Mouse (Mus musculus) embryonic facial prominence, embryonic 14.5 days (tissue): ENCODE results near the gene Tti1. TPM values are rescaled to one million over a fixed set of nuclear protein-coding genes. Genes with fewer than 3 reads are reported as not detected.

Experiments used
- ATAC-seq: fragments of 200-750 bp; cut with Nextera tagmentation; 2 replicates; pipeline ENCODE4 v1.8.0; 2017; ENCODE audit warnings: low read depth, moderate number of reproducible peaks, moderate TSS enrichment
- DNase-seq: peaks from one replicate; pipeline ENCODE4 v3.0.0-alpha.2; 2015; ENCODE audit warnings: low spot score
- H3K27ac ChIP-seq: fragments of 300-500 bp; sonication (generic); replicated peaks from 2 replicates; pipeline ENCODE4 v1.5.1; 2014; ENCODE audit warnings: low read depth, mild to moderate bottlenecking, low read length, moderate library complexity
- H3K27me3 ChIP-seq: fragments of 300-500 bp; sonication (generic); replicated peaks from 2 replicates; pipeline ENCODE4 v1.6.1; 2014; ENCODE audit warnings: low read length; ENCODE audit not compliant: control insufficient read depth, insufficient read depth
- H3K36me3 ChIP-seq: fragments of 300-500 bp; sonication (generic); 2 replicates; pipeline ENCODE4 v1.6.1; 2014; ENCODE audit warnings: low read length, mixed read lengths; ENCODE audit not compliant: control insufficient read depth, insufficient read depth
- H3K4me1 ChIP-seq: fragments of 300-500 bp; sonication (generic); 2 replicates; pipeline ENCODE4 v1.6.1; 2014; ENCODE audit warnings: antibody characterized with exemption, low read length; ENCODE audit not compliant: control insufficient read depth, insufficient read depth
- H3K4me2 ChIP-seq: fragments of 300-500 bp; sonication (generic); 2 replicates; pipeline ENCODE4 v1.6.1; 2014; ENCODE audit warnings: low read depth, mild to moderate bottlenecking, low read length, moderate library complexity, mixed read lengths
- H3K4me3 ChIP-seq: fragments of 300-500 bp; sonication (generic); 2 replicates; pipeline ENCODE4 v1.5.1; 2014; ENCODE audit warnings: low read depth, mild to moderate bottlenecking, low read length
- H3K9ac ChIP-seq: fragments of 300-500 bp; sonication (generic); 2 replicates; pipeline ENCODE4 v1.6.1; 2014; ENCODE audit warnings: low read depth, mild to moderate bottlenecking, low read length, moderate library complexity, mixed read lengths
- H3K9me3 ChIP-seq: fragments of 300-500 bp; sonication (generic); 2 replicates; pipeline ENCODE4 v1.6.1; 2016; ENCODE audit warnings: low read length; ENCODE audit not compliant: control insufficient read depth
- WGBS: fragments of 180-500 bp; shearing (Covaris S2); extraction: QIAGEN DNeasy Blood & Tissue Kit; methylation state at CpG from one replicate; pipeline ENCODE4 v1.1.7; 2014; 5-methylcytosine and 5-hydroxymethylcytosine counted together
- polyA plus RNA-seq: library from polyadenylated mRNA; unstranded; fragments of >200 nt; fragmentation: Nextera tagmentation; extraction: Ambion mirVana; gene quantifications from 2 replicates; pipeline ENCODE4 v1.2.1, GENCODE M21; 2014

Tti1 gene
- polyA plus RNA-seq, result 17.0 and 22.0 TPM in 2 replicates

- Histone ChIP-seq H3K36me3 (0 out of 2 replicates have a peak, but pooled peaks cover 8% of the 10 kb centered on the region), H3K4me1 (peaks cover 18% of the 10 kb centered on the region), H3K9me3 (no peaks in the 10 kb centered on the region), H3K4me2 (peak within 1 kb of the TSS; percentile 81), H3K4me3 (peak within 1 kb of the TSS; percentile 95), H3K9ac (peak within 1 kb of the TSS; percentile 93), H3K27ac (peak within 1 kb of the TSS; percentile 94), H3K27me3 (no peaks in the 10 kb centered on the region)
- ATAC-seq (peak; percentile 97), DNase-seq (peak; percentile 97)
- WGBS, result 0% methylated on average over 35 of the region's 52 CpGs
Measured at GRCm38 (mm10) chr2:158028354-158028863, at the start of gene Tti1, which contains the start of gene Rprd1b. Gene Tti1, minus strand, starts transcription at chr2:158028433. Gene Rprd1b, plus strand, starts transcription at chr2:158028497.

GRCm38 (mm10) chr2:158077981-158078380, 49.7 kb upstream of the Tti1 start:
- Histone ChIP-seq H3K36me3 (peaks cover 48% of the 10 kb centered on the region), H3K4me2 (no peak overlapping the region), H3K4me1 (no peaks in the 10 kb centered on the region), H3K9me3 (no peaks in the 10 kb centered on the region), H3K27me3 (no peaks in the 10 kb centered on the region), H3K27ac (no peak overlapping the region), H3K9ac (no peak overlapping the region), H3K4me3 (no peak overlapping the region)
- 81% methylated on average over 2 of the region's 2 CpGs for WGBS
- ATAC-seq (no peak), DNase-seq (no peak)

GRCm38 (mm10) chr2:158076690-158077089, 48.5 kb upstream of the Tti1 start:
- Histone ChIP-seq H3K9ac (no peak overlapping the region), H3K27ac (no peak overlapping the region), H3K9me3 (no peaks in the 10 kb centered on the region), H3K27me3 (no peaks in the 10 kb centered on the region), H3K4me1 (no peaks in the 10 kb centered on the region), H3K4me2 (no peak overlapping the region), H3K36me3 (peaks cover 61% of the 10 kb centered on the region), H3K4me3 (no peak overlapping the region)
- DNase-seq (no peak), ATAC-seq (no peak)
- 84% methylated on average over 6 of the region's 6 CpGs for WGBS

GRCm38 (mm10) chr2:158074835-158075234, 46.6 kb upstream of the Tti1 start:
- DNase-seq, result no peak
- no peak overlapping the region for H3K4me3 ChIP-seq
- ATAC-seq, result no peak
- no peaks in the 10 kb centered on the region for H3K27me3 ChIP-seq
- no peaks in the 10 kb centered on the region for H3K9me3 ChIP-seq
- no peaks in the 10 kb centered on the region for H3K4me1 ChIP-seq
- no peak overlapping the region for H3K27ac ChIP-seq
- peaks cover 79% of the 10 kb centered on the region for H3K36me3 ChIP-seq
- no peak overlapping the region for H3K4me2 ChIP-seq
- WGBS, result 92% methylated on average over 5 of the region's 5 CpGs
- H3K9ac ChIP-seq, result no peak overlapping the region

- Histone ChIP-seq H3K4me1 (no peaks in the 10 kb centered on the region), H3K4me2 (no peak overlapping the region), H3K4me3 (no peak overlapping the region), H3K9ac (no peak overlapping the region), H3K36me3 (peaks cover 85% of the 10 kb centered on the region), H3K27me3 (no peaks in the 10 kb centered on the region), H3K27ac (no peak overlapping the region), H3K9me3 (no peaks in the 10 kb centered on the region)
- 89% methylated on average over 5 of the region's 5 CpGs for WGBS
- DNase-seq (no peak), ATAC-seq (no peak)
Measured at GRCm38 (mm10) chr2:158071633-158071995, 43.4 kb upstream of the Tti1 start.

- Histone ChIP-seq H3K27ac (no peak overlapping the region), H3K27me3 (no peaks in the 10 kb centered on the region), H3K9me3 (no peaks in the 10 kb centered on the region), H3K4me2 (no peak overlapping the region), H3K9ac (no peak overlapping the region), H3K4me3 (no peak overlapping the region), H3K36me3 (peaks cover 85% of the 10 kb centered on the region), H3K4me1 (peaks cover 4% of the 10 kb centered on the region; the same call in 1 of the 2 replicates)
- 74% methylated on average over 3 of the region's 3 CpGs for WGBS
- DNase-seq (no peak), ATAC-seq (no peak)
Measured at GRCm38 (mm10) chr2:158070885-158071632, 42.8 kb upstream of the Tti1 start.

GRCm38 (mm10) chr2:158068444-158068971, 40.3 kb upstream of the Tti1 start:
- Histone ChIP-seq H3K27me3 (no peaks in the 10 kb centered on the region), H3K4me3 (no peak overlapping the region), H3K4me2 (no peak overlapping the region), H3K36me3 (peaks cover 61% of the 10 kb centered on the region), H3K9me3 (no peaks in the 10 kb centered on the region), H3K4me1 (peaks cover 5% of the 10 kb centered on the region; the same call in 1 of the 2 replicates), H3K9ac (no peak overlapping the region), H3K27ac (no peak overlapping the region)
- ATAC-seq (no peak), DNase-seq (no peak)

- WGBS, result 91% methylated on average over 5 of the region's 5 CpGs
Measured at GRCm38 (mm10) chr2:158067260-158067824, 39.1 kb upstream of the Tti1 start.

More at GRCm38 (mm10) chr2:158067260-158067824, 39.1 kb upstream of the Tti1 start:
- no peak for DNase-seq
- no peak for ATAC-seq
- no peak overlapping the region for H3K4me3 ChIP-seq
- H3K4me2 ChIP-seq, result no peak overlapping the region
- peaks cover 5% of the 10 kb centered on the region; the same call in 1 of the 2 replicates for H3K4me1 ChIP-seq
- no peaks in the 10 kb centered on the region for H3K27me3 ChIP-seq
- no peaks in the 10 kb centered on the region for H3K9me3 ChIP-seq
- no peak overlapping the region for H3K9ac ChIP-seq
- peaks cover 49% of the 10 kb centered on the region for H3K36me3 ChIP-seq
- no peak overlapping the region for H3K27ac ChIP-seq
